7 mouse cellular contexts compared by ENCODE assay signal in genomic region chr11:98749716-98750115, GRCm38 (mm10). TPM values are rescaled to one million over a fixed set of nuclear protein-coding genes. Genes with fewer than 3 reads are reported as not detected.
DNase-seq lines count a peak whose midpoint lies in the region; ATAC-seq lines count a peak whose summit lies in the region.

No protein-coding gene starts in this region.

- H3K27ac ChIP-seq in lung, embryonic 15.5 days: peak overlapping the region; percentile 93
- H3K27ac ChIP-seq in embryonic facial prominence, embryonic 12.5 days: peak overlapping the region; percentile 85
- peak overlapping the region; percentile 97 for H3K27ac ChIP-seq in hindbrain, embryonic 12.5 days
- H3K27ac ChIP-seq in midbrain, embryonic 14.5 days (replicated peaks; ENCODE audit: low read depth, low read length): peak overlapping the region; percentile 92

- no peaks in the 10 kb centered on the region for H3K9me3 ChIP-seq in lung, embryonic 15.5 days
- no peaks in the 10 kb centered on the region for H3K9me3 ChIP-seq in embryonic facial prominence, embryonic 12.5 days
- H3K9me3 ChIP-seq in hindbrain, embryonic 12.5 days (replicated peaks): no peaks in the 10 kb centered on the region
- H3K9me3 ChIP-seq in midbrain, embryonic 14.5 days (ENCODE audit: control insufficient read depth, low read length): no peaks in the 10 kb centered on the region

- WGBS in lung, embryonic 15.5 days: 17% methylated on average over 5 of the region's 5 CpGs
- 59% methylated on average over 5 of the region's 5 CpGs for WGBS in embryonic facial prominence, embryonic 12.5 days
- WGBS in hindbrain, embryonic 12.5 days: 29% methylated on average over 5 of the region's 5 CpGs
- 3% methylated on average over 5 of the region's 5 CpGs for WGBS in midbrain, embryonic 14.5 days

- no peak overlapping the region for H3K4me3 ChIP-seq in lung, embryonic 15.5 days
- H3K4me3 ChIP-seq in embryonic facial prominence, embryonic 12.5 days: no peak overlapping the region
- H3K4me3 ChIP-seq in hindbrain, embryonic 12.5 days: peak overlapping the region; percentile 18; the same call in 1 of the 2 replicates
- H3K4me3 ChIP-seq in midbrain, embryonic 14.5 days (replicated peaks; ENCODE audit: low read depth, low read length): peak overlapping the region; percentile 28

- peaks cover 98% of the 10 kb centered on the region for H3K4me1 ChIP-seq in lung, embryonic 15.5 days
- peaks cover 80% of the 10 kb centered on the region for H3K4me1 ChIP-seq in embryonic facial prominence, embryonic 12.5 days
- peaks cover 97% of the 10 kb centered on the region for H3K4me1 ChIP-seq in hindbrain, embryonic 12.5 days
- H3K4me1 ChIP-seq in midbrain, embryonic 14.5 days (ENCODE audit: control insufficient read depth, insufficient read depth, low read length): peaks cover 83% of the 10 kb centered on the region

- 0 out of 2 replicates have a peak, but pooled peaks cover 8% of the 10 kb centered on the region for H3K36me3 ChIP-seq in lung, embryonic 15.5 days
- H3K36me3 ChIP-seq in embryonic facial prominence, embryonic 12.5 days: peaks cover 12% of the 10 kb centered on the region; the same call in 1 of the 2 replicates
- peaks cover 16% of the 10 kb centered on the region for H3K36me3 ChIP-seq in hindbrain, embryonic 12.5 days
- H3K36me3 ChIP-seq in midbrain, embryonic 14.5 days (ENCODE audit: control insufficient read depth, insufficient read depth, low read length): peaks cover 19% of the 10 kb centered on the region

- no peak for ATAC-seq in lung, embryonic 15.5 days (ENCODE audit: borderline replicate concordance, extremely low read depth, low FRiP score, low TSS enrichment)
- ATAC-seq in embryonic facial prominence, embryonic 12.5 days (ENCODE audit: insufficient number of reproducible peaks, insufficient read depth, low FRiP score, low TSS enrichment): no peak
- peak; percentile 17; the same call in 1 of the 2 replicates for ATAC-seq in hindbrain, embryonic 12.5 days (ENCODE audit: low FRiP score)
- peak; percentile 14; the same call in 1 of the 2 replicates for ATAC-seq in midbrain, embryonic 14.5 days (ENCODE audit: low FRiP score, low TSS enrichment)

- no peaks in the 10 kb centered on the region for H3K27me3 ChIP-seq in lung, embryonic 15.5 days
- H3K27me3 ChIP-seq in embryonic facial prominence, embryonic 12.5 days: no peaks in the 10 kb centered on the region
- H3K27me3 ChIP-seq in hindbrain, embryonic 12.5 days: no peaks in the 10 kb centered on the region
- no peaks in the 10 kb centered on the region for H3K27me3 ChIP-seq in midbrain, embryonic 14.5 days (ENCODE audit: control insufficient read depth, insufficient read depth, low read length)

- DNase-seq in lung, postnatal 4 days: no peak
- DNase-seq in midbrain, embryonic 14.5 days: peak; percentile 84
- no peak for DNase-seq in adrenal gland, postnatal 14 days
- DNase-seq in lung, adult 18-20 months: no peak

- peak overlapping the region; percentile 41; the same call in 1 of the 2 replicates for H3K4me2 ChIP-seq in lung, embryonic 15.5 days
- peak overlapping the region; percentile 7; the same call in 1 of the 2 replicates for H3K4me2 ChIP-seq in embryonic facial prominence, embryonic 12.5 days (replicated peaks)
- peak overlapping the region; percentile 88 for H3K4me2 ChIP-seq in hindbrain, embryonic 12.5 days (replicated peaks)
- H3K4me2 ChIP-seq in midbrain, embryonic 14.5 days (ENCODE audit: low read length): peak overlapping the region; percentile 73

- no peak overlapping the region for H3K9ac ChIP-seq in lung, embryonic 15.5 days
- H3K9ac ChIP-seq in embryonic facial prominence, embryonic 12.5 days: no peak overlapping the region
- H3K9ac ChIP-seq in hindbrain, embryonic 12.5 days: peak overlapping the region; percentile 61
- H3K9ac ChIP-seq in midbrain, embryonic 14.5 days (replicated peaks; ENCODE audit: low read length): peak overlapping the region; percentile 61

RNA-seq across cellular contexts. Expression of gene Thra, which starts 9.3 kb away (rescaled TPM):
- 35.6 and 35.8 TPM in 2 replicates for polyA plus RNA-seq in lung, embryonic 15.5 days (2015; fragmentation: Nextera tagmentation; extraction: Ambion mirVana)
- polyA plus RNA-seq in embryonic facial prominence, embryonic 12.5 days (2016; fragmentation: Nextera tagmentation; extraction: Ambion mirVana): 29.1 and 34.3 TPM in 2 replicates
- polyA plus RNA-seq in hindbrain, embryonic 12.5 days (2016; fragmentation: Nextera tagmentation; extraction: Ambion mirVana): 67.2 and 68.4 TPM in 2 replicates
- 175 and 194 TPM in 2 replicates for polyA plus RNA-seq in midbrain, embryonic 14.5 days (2014; fragmentation: Nextera tagmentation; extraction: Ambion mirVana)
- total RNA-seq in adrenal gland, postnatal 14 days (2021): 106 and 124 TPM in 2 replicates

RNA-seq across cellular contexts. Expression of gene Med24, which starts 20.5 kb away (rescaled TPM):
- polyA plus RNA-seq in lung, embryonic 15.5 days (2015; fragmentation: Nextera tagmentation; extraction: Ambion mirVana): 51.9 and 53.0 TPM in 2 replicates
- polyA plus RNA-seq in embryonic facial prominence, embryonic 12.5 days (2016; fragmentation: Nextera tagmentation; extraction: Ambion mirVana): 70.4 and 73.6 TPM in 2 replicates
- polyA plus RNA-seq in hindbrain, embryonic 12.5 days (2016; fragmentation: Nextera tagmentation; extraction: Ambion mirVana): 85.0 and 86.9 TPM in 2 replicates
- 65.7 and 81.1 TPM in 2 replicates for polyA plus RNA-seq in midbrain, embryonic 14.5 days (2014; fragmentation: Nextera tagmentation; extraction: Ambion mirVana)
- total RNA-seq in adrenal gland, postnatal 14 days (2021): 47.4 and 55.5 TPM in 2 replicates

RNA-seq across cellular contexts. Expression of gene Nr1d1, which starts 25.4 kb away (rescaled TPM):
- 1.0 and 1.5 TPM in 2 replicates for polyA plus RNA-seq in lung, embryonic 15.5 days (2015; fragmentation: Nextera tagmentation; extraction: Ambion mirVana)
- 1.6 and 1.7 TPM in 2 replicates for polyA plus RNA-seq in embryonic facial prominence, embryonic 12.5 days (2016; fragmentation: Nextera tagmentation; extraction: Ambion mirVana)
- polyA plus RNA-seq in hindbrain, embryonic 12.5 days (2016; fragmentation: Nextera tagmentation; extraction: Ambion mirVana): 1.2 and 1.3 TPM in 2 replicates
- 3.0 TPM in 2 replicates for polyA plus RNA-seq in midbrain, embryonic 14.5 days (2014; fragmentation: Nextera tagmentation; extraction: Ambion mirVana)
- total RNA-seq in adrenal gland, postnatal 14 days (2021): 32.9 and 51.0 TPM in 2 replicates

RNA-seq across cellular contexts. Expression of gene Msl1, which starts 45.6 kb away (rescaled TPM):
- polyA plus RNA-seq in lung, embryonic 15.5 days (2015; fragmentation: Nextera tagmentation; extraction: Ambion mirVana): 21.1 and 21.2 TPM in 2 replicates
- 35.2 and 35.6 TPM in 2 replicates for polyA plus RNA-seq in embryonic facial prominence, embryonic 12.5 days (2016; fragmentation: Nextera tagmentation; extraction: Ambion mirVana)
- polyA plus RNA-seq in hindbrain, embryonic 12.5 days (2016; fragmentation: Nextera tagmentation; extraction: Ambion mirVana): 38.8 and 40.4 TPM in 2 replicates
- polyA plus RNA-seq in midbrain, embryonic 14.5 days (2014; fragmentation: Nextera tagmentation; extraction: Ambion mirVana): 25.0 and 35.9 TPM in 2 replicates
- 88.5 and 88.7 TPM in 2 replicates for total RNA-seq in adrenal gland, postnatal 14 days (2021)

RNA-seq across cellular contexts. Expression of gene Csf3, which starts 48.7 kb away (rescaled TPM):
- polyA plus RNA-seq in lung, embryonic 15.5 days (2015; fragmentation: Nextera tagmentation; extraction: Ambion mirVana): not detected in 2 replicates
- not detected in 2 replicates for polyA plus RNA-seq in embryonic facial prominence, embryonic 12.5 days (2016; fragmentation: Nextera tagmentation; extraction: Ambion mirVana)
- not detected in 2 replicates for polyA plus RNA-seq in hindbrain, embryonic 12.5 days (2016; fragmentation: Nextera tagmentation; extraction: Ambion mirVana)
- polyA plus RNA-seq in midbrain, embryonic 14.5 days (2014; fragmentation: Nextera tagmentation; extraction: Ambion mirVana): not detected in 2 replicates
- not detected in 2 replicates for total RNA-seq in adrenal gland, postnatal 14 days (2021)

Comparison
In these comparisons a context has a peak if more than half of its experiments do, and no peak if none do; other contexts are left out.
1. ATAC-seq: peak in hindbrain, embryonic 12.5 days (single experiment) and midbrain, embryonic 14.5 days (single experiment); none in lung, embryonic 15.5 days (single experiment) and embryonic facial prominence, embryonic 12.5 days (single experiment).
2. H3K4me2 ChIP-seq: peak in every context shown above with its lines; median percentile 88 in hindbrain, embryonic 12.5 days; 73 in midbrain, embryonic 14.5 days; 41 in lung, embryonic 15.5 days; 7 in embryonic facial prominence, embryonic 12.5 days.
3. H3K4me3 ChIP-seq: peak in hindbrain, embryonic 12.5 days (single experiment) and midbrain, embryonic 14.5 days (single experiment); none in lung, embryonic 15.5 days (single experiment) and embryonic facial prominence, embryonic 12.5 days (single experiment).
4. H3K9ac ChIP-seq: peak in hindbrain, embryonic 12.5 days (single experiment) and midbrain, embryonic 14.5 days (single experiment); none in lung, embryonic 15.5 days (single experiment) and embryonic facial prominence, embryonic 12.5 days (single experiment).
5. Peak in every context shown above with its lines, with median percentiles within 50 percentile points of each other: H3K27ac ChIP-seq.